Mouse (Mus musculus) hindbrain, postnatal 0 days (tissue): ENCODE measurements around the gene B3gnt8. TPM values are rescaled to one million over a fixed set of nuclear protein-coding genes. Genes with fewer than 3 reads are reported as not detected.

Experiments
- ATAC-seq: fragments of 200-750 bp; cut with Nextera tagmentation; 2 replicates; pipeline ENCODE4 v1.8.0; 2017; ENCODE audit warnings: mild to moderate bottlenecking, moderate TSS enrichment, moderate library complexity
- DNase-seq: peaks from one replicate; pipeline ENCODE4 v3.0.0-alpha.2; 2015; ENCODE audit warnings: low spot score
- H3K27ac ChIP-seq: fragments of 300-500 bp; sonication (generic); 2 replicates; pipeline ENCODE4 v1.5.1; 2014; ENCODE audit warnings: mild to moderate bottlenecking
- H3K27me3 ChIP-seq: fragments of 300-500 bp; sonication (generic); 2 replicates; pipeline ENCODE4 v1.6.1; 2014; ENCODE audit warnings: low read length, mixed read lengths; ENCODE audit not compliant: insufficient read depth
- H3K36me3 ChIP-seq: fragments of 300-500 bp; sonication (generic); 2 replicates; pipeline ENCODE4 v1.6.1; 2014; ENCODE audit warnings: low read length, mixed read lengths; ENCODE audit not compliant: insufficient read depth
- H3K4me1 ChIP-seq: fragments of 300-500 bp; sonication (generic); 2 replicates; pipeline ENCODE4 v1.6.1; 2014; ENCODE audit warnings: antibody characterized with exemption, low read length, mixed read lengths; ENCODE audit not compliant: insufficient read depth
- H3K4me2 ChIP-seq: fragments of 300-500 bp; sonication (generic); 2 replicates; pipeline ENCODE4 v1.6.1; 2014; ENCODE audit warnings: low read depth, mild to moderate bottlenecking, low read length, moderate library complexity, mixed read lengths
- H3K4me3 ChIP-seq: fragments of 300-500 bp; sonication (generic); 2 replicates; pipeline ENCODE4 v1.5.1; 2014; ENCODE audit warnings: low read length
- H3K9ac ChIP-seq: fragments of 300-500 bp; sonication (generic); replicated peaks from 2 replicates; pipeline ENCODE4 v1.6.1; 2014; ENCODE audit warnings: mild to moderate bottlenecking, low read length, moderate library complexity, mixed read lengths
- H3K9me3 ChIP-seq: fragments of 300-500 bp; sonication (generic); 2 replicates; pipeline ENCODE4 v1.6.1; 2016; ENCODE audit warnings: low read length, mixed read lengths
- CTCF ChIP-seq: IDR thresholded peaks from 2 replicates; pipeline ENCODE4 v1.5.1; 2016; ENCODE audit warnings: antibody characterized with exemption, control low read depth, low read depth
- WGBS: fragments of 180-500 bp; shearing (Covaris S2); extraction: QIAGEN DNeasy Blood & Tissue Kit; methylation state at CpG from one replicate; pipeline ENCODE4 v1.1.7; 2014; 5-methylcytosine and 5-hydroxymethylcytosine counted together
- polyA plus RNA-seq: library from polyadenylated mRNA; unstranded; fragments of >200 nt; fragmentation: Nextera tagmentation; extraction: Ambion mirVana; gene quantifications from 2 replicates; pipeline ENCODE4 v1.2.1, GENCODE M21; 2015
- total RNA-seq: library from RNA; depleted of rRNA; stranded (reverse); fragments of >200 nt; gene quantifications from 2 replicates; pipeline ENCODE4 v1.2.3, GENCODE M21; 2014

Gene B3gnt8
- total and polyA plus RNA-seq, 2 experiments from 2014 or later, result 1.1 to 1.2 TPM

GRCm38 (mm10) chr7:25655601-25656428 is 29.4 kb downstream of the B3gnt8 start:
- ATAC-seq, result no peak
- H3K27me3 ChIP-seq, result no peaks in the 10 kb centered on the region

GRCm38 (mm10) chr7:25657785-25658184 is 31.3 kb downstream of the B3gnt8 start:
- no peak for DNase-seq
- Histone ChIP-seq H3K27me3 (no peaks in the 10 kb centered on the region), H3K4me1 (peaks cover 4% of the 10 kb centered on the region; the same call in 1 of the 2 replicates), H3K27ac (0 out of 2 replicates have a peak overlapping the region, but pooled peaks have one; percentile 78), H3K4me2 (peak overlapping the region; percentile 79), H3K36me3 (no peaks in the 10 kb centered on the region; the same call in 1 of the 2 replicates), H3K9ac (peak overlapping the region; percentile 73), H3K9me3 (no peaks in the 10 kb centered on the region), H3K4me3 (peak overlapping the region; percentile 67)
- ATAC-seq, result no peak
- 36% methylated on average over 10 of the region's 10 CpGs for WGBS
- TF ChIP-seq CTCF, result no peak

More at GRCm38 (mm10) chr7:25655601-25656428, 29.4 kb downstream of the B3gnt8 start:
- H3K4me2 ChIP-seq, result no peak overlapping the region
- no peak for TF ChIP-seq CTCF
- WGBS, result 74% methylated on average over 11 of the region's 11 CpGs
- no peak overlapping the region for H3K4me3 ChIP-seq
- H3K36me3 ChIP-seq, result no peaks in the 10 kb centered on the region
- H3K4me1 ChIP-seq, result peaks cover 4% of the 10 kb centered on the region; the same call in 1 of the 2 replicates
- H3K27ac ChIP-seq, result no peak overlapping the region
- H3K9ac ChIP-seq, result no peak overlapping the region
- no peaks in the 10 kb centered on the region for H3K9me3 ChIP-seq
- DNase-seq, result no peak

DNA sequence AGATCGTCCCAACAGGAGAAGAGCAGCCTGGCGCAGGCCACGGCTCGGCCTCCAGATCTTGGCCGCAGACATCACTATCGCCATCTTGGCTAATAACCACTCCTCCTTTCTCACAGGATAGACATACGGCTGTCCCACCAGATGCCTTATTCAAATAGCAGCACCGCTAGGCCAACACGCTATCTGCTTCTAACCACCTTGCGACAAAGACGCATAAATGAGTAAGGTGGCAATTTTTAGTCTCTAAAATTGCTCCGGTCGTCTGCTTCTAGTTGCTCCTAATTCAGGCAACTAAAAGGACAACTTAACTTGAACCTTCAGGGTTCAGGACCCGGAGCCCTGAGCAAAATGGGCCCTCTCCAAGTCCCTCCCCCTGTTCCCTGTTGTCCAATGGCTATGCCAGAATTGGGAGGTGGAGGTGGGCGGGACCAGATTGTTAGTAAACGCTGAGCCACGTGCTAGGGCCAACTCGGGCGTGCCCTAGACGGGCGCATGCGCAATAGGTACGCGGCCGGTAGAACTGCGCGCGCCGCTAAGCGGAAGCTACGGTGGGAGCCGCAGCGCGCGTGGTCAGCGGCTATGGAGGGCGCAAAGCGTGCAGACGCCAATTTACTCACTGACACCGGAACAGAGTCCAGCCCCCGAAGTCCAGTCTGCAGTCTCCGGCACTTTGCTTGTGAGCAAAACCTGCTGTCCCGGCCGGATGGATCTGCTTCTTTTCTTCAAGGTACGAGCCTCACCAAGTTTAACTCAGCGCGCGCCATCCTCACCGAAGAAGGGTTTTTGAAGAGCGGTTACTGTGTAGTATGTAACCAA is 32.4 kb downstream of the B3gnt8 start, which contains the start of the genes Bckdha and Exosc5:
Gene Bckdha (minus strand): TSS at position 325 of the 816 bp plus-strand sequence.
Gene Exosc5 (plus strand): TSS at position 508 of the 816 bp plus-strand sequence.
- H3K27ac ChIP-seq, result peak within 1 kb of the TSS; percentile 78
- peak within 1 kb of the TSS; percentile 67 for H3K4me3 ChIP-seq
- no peaks in the 10 kb centered on the region for H3K9me3 ChIP-seq
- DNase-seq (peak; percentile 100), ATAC-seq (peak; percentile 99)
- H3K27me3 ChIP-seq, result no peaks in the 10 kb centered on the region
- under 1% methylated on average over 50 of the region's 50 CpGs for WGBS
- peak within 1 kb of the TSS; percentile 73 for H3K9ac ChIP-seq
- no peaks in the 10 kb centered on the region; the same call in 1 of the 2 replicates for H3K36me3 ChIP-seq
- peak within 1 kb of the TSS; percentile 85 for H3K4me2 ChIP-seq
- peaks cover 4% of the 10 kb centered on the region; the same call in 1 of the 2 replicates for H3K4me1 ChIP-seq
- TF ChIP-seq CTCF, result no peak

DNA sequence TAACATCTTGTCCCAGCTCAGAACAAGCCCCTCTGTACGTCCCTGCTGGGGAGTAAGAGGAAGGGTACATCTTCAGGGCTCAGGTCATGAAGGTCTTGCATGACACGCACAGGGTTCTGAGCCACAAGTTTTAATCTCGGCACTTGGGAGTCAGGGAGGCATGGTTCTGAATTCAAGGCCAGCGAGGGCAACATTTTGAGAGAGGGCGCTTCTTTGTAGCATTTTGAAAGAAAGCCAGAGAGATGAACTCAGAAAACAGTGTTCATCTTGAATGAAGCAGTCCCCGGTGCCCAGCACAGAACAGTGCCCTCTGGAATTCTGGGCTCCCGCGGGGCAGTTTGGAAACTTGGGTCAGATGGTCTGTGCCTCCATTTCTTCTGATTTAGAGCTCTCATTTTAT is 39.9 kb downstream of the B3gnt8 start:
- Histone ChIP-seq H3K27me3 (no peaks in the 10 kb centered on the region), H3K4me3 (no peak overlapping the region), H3K4me1 (no peaks in the 10 kb centered on the region), H3K36me3 (peaks cover 13% of the 10 kb centered on the region; the same call in 1 of the 2 replicates), H3K4me2 (no peak overlapping the region), H3K27ac (no peak overlapping the region), H3K9me3 (no peaks in the 10 kb centered on the region), H3K9ac (no peak overlapping the region)
- DNase-seq, result no peak
- ATAC-seq, result no peak
- 93% methylated on average over 8 of the region's 8 CpGs for WGBS
- TF ChIP-seq CTCF, result no peak

DNA sequence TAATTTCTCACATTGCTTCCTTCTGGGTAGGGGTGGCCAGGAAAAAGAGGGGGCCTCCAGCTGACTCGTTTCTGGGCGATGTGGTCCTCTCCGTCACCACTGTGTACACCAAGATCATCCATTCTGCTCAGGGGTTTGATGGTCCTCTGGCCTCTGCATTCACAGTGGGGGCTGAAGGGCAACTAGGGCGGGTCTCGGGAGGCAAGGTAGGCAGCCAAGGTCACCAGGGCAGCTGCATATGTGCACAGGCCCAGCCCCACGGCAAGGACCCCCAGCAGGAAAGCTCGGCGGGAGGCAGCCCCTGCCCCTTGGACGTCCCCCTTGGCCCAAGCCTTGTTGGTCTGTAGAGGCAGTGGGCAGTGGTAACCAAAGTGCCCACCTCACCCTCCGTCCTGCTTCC is 42.7 kb downstream of the B3gnt8 start:
- Histone ChIP-seq H3K27me3 (no peaks in the 10 kb centered on the region), H3K4me1 (no peaks in the 10 kb centered on the region), H3K9me3 (no peaks in the 10 kb centered on the region), H3K9ac (no peak overlapping the region), H3K4me3 (no peak overlapping the region), H3K27ac (no peak overlapping the region), H3K4me2 (no peak overlapping the region), H3K36me3 (peaks cover 12% of the 10 kb centered on the region; the same call in 1 of the 2 replicates)
- no peak for TF ChIP-seq CTCF
- DNase-seq (no peak), ATAC-seq (no peak)
- 92% methylated on average over 10 of the region's 10 CpGs for WGBS

DNA sequence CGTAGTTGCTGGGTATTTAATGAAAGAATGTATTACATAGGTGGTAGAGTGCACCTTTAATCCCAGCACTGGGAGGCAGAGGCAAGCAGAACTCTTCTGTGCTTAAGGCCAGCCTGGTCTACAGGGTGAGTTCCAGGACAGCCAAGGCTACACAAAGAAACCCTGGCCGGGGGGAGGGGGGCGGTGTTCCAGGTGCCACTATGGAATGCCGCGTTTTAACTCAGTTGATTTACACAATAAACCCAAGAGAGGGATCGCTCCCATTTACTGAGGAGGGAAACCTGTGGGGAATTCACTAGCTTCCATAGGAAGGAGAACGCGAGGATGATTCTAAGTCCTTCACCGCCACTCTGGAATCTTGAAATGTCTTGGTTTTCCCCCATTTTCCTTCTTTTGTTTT is 43.2 kb downstream of the B3gnt8 start:
- Histone ChIP-seq H3K36me3 (peaks cover 9% of the 10 kb centered on the region; the same call in 1 of the 2 replicates), H3K4me3 (no peak overlapping the region), H3K27ac (no peak overlapping the region), H3K9me3 (no peaks in the 10 kb centered on the region), H3K4me2 (no peak overlapping the region), H3K9ac (no peak overlapping the region), H3K27me3 (no peaks in the 10 kb centered on the region), H3K4me1 (no peaks in the 10 kb centered on the region)
- no peak for TF ChIP-seq CTCF
- 77% methylated on average over 9 of the region's 9 CpGs for WGBS
- ATAC-seq, result no peak
- DNase-seq, result no peak
